Mouse (Mus musculus) ES-Bruce4 (cell line): ENCODE data around the gene Morn3. TPM values are rescaled to one million over a fixed set of nuclear protein-coding genes. Genes with fewer than 3 reads are reported as not detected.
A peak's percentile ranks its signal among the peaks of the same experiment; 100 is the strongest.

Source experiments
- H3K27ac ChIP-seq: 2 replicates; pipeline ENCODE4 v1.5.1; 2012; ENCODE audit warnings: low read length, inconsistent platforms; ENCODE audit not compliant: insufficient read depth
- H3K27me3 ChIP-seq: 2 replicates; pipeline ENCODE4 v1.6.1; 2012; ENCODE audit warnings: mild to moderate bottlenecking, low read length, inconsistent platforms; ENCODE audit not compliant: control insufficient read depth, poor library complexity, insufficient read depth, severe bottlenecking
- H3K36me3 ChIP-seq: 2 replicates; pipeline ENCODE4 v1.6.1; 2012; ENCODE audit warnings: inconsistent platforms, mild to moderate bottlenecking, low read length, moderate library complexity; ENCODE audit not compliant: control insufficient read depth, poor library complexity, insufficient read depth, severe bottlenecking
- H3K4me1 ChIP-seq: one replicate; pipeline ENCODE4 v1.8.1; 2011; ENCODE audit warnings: low read length; ENCODE audit not compliant: control insufficient read depth, insufficient read depth
- H3K4me3 ChIP-seq: 2 replicates; pipeline ENCODE4 v1.5.1; 2011; ENCODE audit warnings: low read depth, mild to moderate bottlenecking, low read length
- H3K9ac ChIP-seq: 2 replicates; pipeline ENCODE4 v1.6.1; 2012; ENCODE audit warnings: low read depth, mild to moderate bottlenecking, inconsistent platforms; ENCODE audit not compliant: poor library complexity, severe bottlenecking
- H3K9me3 ChIP-seq: replicated peaks from 2 replicates; pipeline ENCODE4 v1.6.1; 2012; ENCODE audit warnings: mild to moderate bottlenecking, low read length, inconsistent platforms; ENCODE audit not compliant: control insufficient read depth, poor library complexity, insufficient read depth, severe bottlenecking
- CTCF ChIP-seq: IDR thresholded peaks from one replicate; pipeline ENCODE4 v1.8.1; 2011; ENCODE audit warnings: low read depth, low read length
- EP300 ChIP-seq: IDR thresholded peaks from 2 replicates; pipeline ENCODE4 v1.6.1; 2011; ENCODE audit warnings: low read depth, low read length; ENCODE audit not compliant: insufficient read depth
- POLR2A ChIP-seq: IDR thresholded peaks from one replicate; pipeline ENCODE4 v1.8.1; 2011; ENCODE audit warnings: low read length; ENCODE audit not compliant: insufficient read depth
- polyA plus RNA-seq: library from polyadenylated mRNA; stranded (reverse); fragments of >200 nt; gene quantifications from 2 replicates; pipeline ENCODE4 v1.2.4, GENCODE M21; 2011; ENCODE audit warnings: low read depth; ENCODE audit not compliant: missing spikeins, insufficient read depth, insufficient read length

Gene Morn3
- polyA plus RNA-seq, 1 experiment, result not detected

- Histone ChIP-seq H3K9me3 (no peaks in the 10 kb centered on the region), H3K4me3 (no peak overlapping the region), H3K36me3 (no peaks in the 10 kb centered on the region), H3K27ac (no peak overlapping the region), H3K4me1 (peaks cover 2% of the 10 kb centered on the region), H3K27me3 (no peaks in the 10 kb centered on the region), H3K9ac (no peak overlapping the region; the same call in 1 of the 2 replicates)
- no peak for TF ChIP-seq POLR2A
- no peak for TF ChIP-seq CTCF
These were observed 40.9 kb downstream of the Morn3 start for GRCm38 (mm10) chr5:123005716-123006592.

- Histone ChIP-seq H3K27ac (no peak overlapping the region), H3K4me1 (peaks cover 2% of the 10 kb centered on the region)
- TF ChIP-seq CTCF (no peak), EP300 (no peak), POLR2A (no peak)
These were observed 45.9 kb downstream of the Morn3 start for GRCm38 (mm10) chr5:123000901-123001300.

DNA sequence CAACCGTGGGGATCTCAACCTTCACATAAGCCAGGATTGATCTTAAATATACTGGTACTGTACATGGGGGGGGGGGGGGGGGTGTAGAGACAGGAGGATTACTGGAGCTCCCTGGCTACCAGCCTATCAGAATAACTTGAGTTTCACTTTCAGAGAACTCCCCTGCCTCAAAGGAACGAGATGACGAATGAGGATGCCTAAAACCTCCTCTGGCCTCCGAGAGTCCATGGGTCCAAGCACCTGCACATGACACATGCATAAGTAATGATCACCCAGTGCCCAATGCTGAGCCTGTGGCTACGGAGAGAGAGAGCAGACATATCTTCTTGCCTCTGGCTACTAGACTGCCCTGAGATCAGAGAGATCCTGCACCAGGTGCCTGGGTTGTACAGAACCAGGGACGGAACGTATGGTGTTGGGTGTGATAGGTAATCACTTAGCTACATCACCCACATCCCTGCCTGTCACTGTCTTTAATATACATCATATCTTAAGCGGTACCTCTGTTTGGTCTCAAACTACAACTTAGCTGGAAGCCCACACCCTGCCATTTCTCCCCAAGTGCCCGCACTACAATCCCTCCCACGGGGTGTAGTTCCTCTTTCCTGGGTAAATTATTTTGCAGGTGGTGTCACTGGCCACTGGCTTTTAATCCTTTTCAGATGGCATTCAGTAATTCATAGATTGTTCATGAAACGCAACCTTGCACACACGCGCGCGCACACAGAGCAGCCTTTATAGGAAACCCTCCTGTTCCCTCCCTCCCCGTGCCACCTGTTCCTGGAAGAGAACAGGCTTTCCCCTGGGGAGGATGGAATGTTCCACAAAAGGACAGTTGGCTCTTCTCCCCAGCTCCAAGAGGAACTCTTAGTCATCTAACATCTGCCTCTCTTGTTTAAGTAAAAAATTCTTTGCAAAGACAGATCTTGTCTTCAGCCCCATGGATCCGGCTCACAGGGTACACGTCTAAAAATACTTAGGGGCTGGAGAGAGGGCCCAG is 49.3 kb downstream of the Morn3 start:
- H3K27me3 ChIP-seq, result no peaks in the 10 kb centered on the region
- no peaks in the 10 kb centered on the region for H3K36me3 ChIP-seq
- TF ChIP-seq POLR2A (no peak), CTCF (no peak), EP300 (no peak)
- H3K27ac ChIP-seq, result no peak overlapping the region
- no peak overlapping the region for H3K4me3 ChIP-seq
- H3K9me3 ChIP-seq, result no peaks in the 10 kb centered on the region
- H3K4me1 ChIP-seq, result peaks cover 2% of the 10 kb centered on the region
- H3K9ac ChIP-seq, result no peak overlapping the region

More at GRCm38 (mm10) chr5:123000901-123001300, 45.9 kb downstream of the Morn3 start:
- no peak overlapping the region for H3K9ac ChIP-seq
- H3K9me3 ChIP-seq, result no peaks in the 10 kb centered on the region
- H3K4me3 ChIP-seq, result no peak overlapping the region
- no peaks in the 10 kb centered on the region for H3K27me3 ChIP-seq
- no peaks in the 10 kb centered on the region for H3K36me3 ChIP-seq

- Histone ChIP-seq H3K9me3 (no peaks in the 10 kb centered on the region), H3K27me3 (no peaks in the 10 kb centered on the region), H3K36me3 (no peaks in the 10 kb centered on the region), H3K27ac (peak overlapping the region; percentile 95), H3K9ac (no peak overlapping the region), H3K4me3 (peak overlapping the region; percentile 24), H3K4me1 (peaks cover 4% of the 10 kb centered on the region)
- peak; percentile 90 for TF ChIP-seq EP300
- no peak for TF ChIP-seq CTCF
- TF ChIP-seq POLR2A, result no peak
These were observed 51.9 kb downstream of the Morn3 start for GRCm38 (mm10) chr5:122994910-122995309.

- Histone ChIP-seq H3K36me3 (no peaks in the 10 kb centered on the region), H3K9ac (peak overlapping the region; percentile 65; the same call in 1 of the 2 replicates), H3K9me3 (no peaks in the 10 kb centered on the region), H3K4me1 (peaks cover 4% of the 10 kb centered on the region), H3K27me3 (no peaks in the 10 kb centered on the region), H3K4me3 (peak overlapping the region; percentile 24; the same call in 1 of the 2 replicates), H3K27ac (peak overlapping the region; percentile 95)
- TF ChIP-seq POLR2A (no peak), CTCF (no peak), EP300 (no peak)
These were observed 52.4 kb downstream of the Morn3 start for GRCm38 (mm10) chr5:122994303-122994846.
